Mouse (Mus musculus): ENCODE results near the gene Iqgap2. TPM values are rescaled to one million over a fixed set of nuclear protein-coding genes. Genes with fewer than 3 reads are reported as not detected.

The Iqgap2 gene
- 10 to 100 TPM; 10.2 to 11.5 TPM for total RNA-seq (2021)
- long read RNA-seq, experiment 1, full-length matches to known transcripts = 2 of 4 reads
- long read RNA-seq, experiment 1, partial matches to known transcripts = 1 of 4 reads
- long read RNA-seq, experiment 1, other reads (novel, unspliced or antisense) = 1 of 4 reads
- long read RNA-seq, experiment 2, full-length matches to known transcripts = 8 of 13 reads
- long read RNA-seq, experiment 2, partial matches to known transcripts = 3 of 13 reads
- long read RNA-seq, experiment 2, other reads (novel, unspliced or antisense) = 2 of 13 reads

DNA sequence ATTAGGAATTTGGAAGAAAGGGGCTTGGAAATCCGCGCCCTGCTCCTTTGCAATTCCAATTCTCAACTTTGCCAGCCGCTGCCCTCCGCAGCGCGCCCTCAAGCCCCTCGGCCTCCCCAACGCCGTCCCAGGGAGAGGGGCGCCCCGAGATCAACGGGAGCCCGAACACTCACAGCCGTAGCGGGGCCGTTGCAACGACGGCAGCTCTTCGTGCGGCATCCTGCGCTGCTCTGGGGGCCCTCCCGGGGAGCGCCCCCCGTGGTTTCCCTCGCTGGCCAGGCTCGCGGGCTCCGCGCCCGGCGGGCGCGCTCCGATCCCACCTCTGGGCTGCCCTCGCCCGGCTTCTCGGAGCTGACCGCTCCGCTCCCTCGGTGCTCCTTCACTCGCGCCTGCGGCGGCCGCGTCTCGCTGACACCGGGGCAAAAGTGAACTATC lies at the start of gene Iqgap2:
Iqgap2 (minus strand) TSS at position 432 of the 435 bp plus-strand sequence.
- DNase-seq (ENCODE audit: low spot score in 2 of 2) = no peak

GRCm38 (mm10) chr13:95940811-95941210 lies 49.1 kb upstream of the Iqgap2 start:
- no peak for DNase-seq (ENCODE audit: low spot score in 2 of 2)

- DNase-seq (ENCODE audit: low spot score in 2 of 2) = no peak
These were observed 32.5 kb upstream of the Iqgap2 start for GRCm38 (mm10) chr13:95924201-95924621.

GRCm38 (mm10) chr13:95922626-95923025 lies 30.9 kb upstream of the Iqgap2 start:
- no peak for DNase-seq (ENCODE audit: low spot score in 2 of 2)

DNA sequence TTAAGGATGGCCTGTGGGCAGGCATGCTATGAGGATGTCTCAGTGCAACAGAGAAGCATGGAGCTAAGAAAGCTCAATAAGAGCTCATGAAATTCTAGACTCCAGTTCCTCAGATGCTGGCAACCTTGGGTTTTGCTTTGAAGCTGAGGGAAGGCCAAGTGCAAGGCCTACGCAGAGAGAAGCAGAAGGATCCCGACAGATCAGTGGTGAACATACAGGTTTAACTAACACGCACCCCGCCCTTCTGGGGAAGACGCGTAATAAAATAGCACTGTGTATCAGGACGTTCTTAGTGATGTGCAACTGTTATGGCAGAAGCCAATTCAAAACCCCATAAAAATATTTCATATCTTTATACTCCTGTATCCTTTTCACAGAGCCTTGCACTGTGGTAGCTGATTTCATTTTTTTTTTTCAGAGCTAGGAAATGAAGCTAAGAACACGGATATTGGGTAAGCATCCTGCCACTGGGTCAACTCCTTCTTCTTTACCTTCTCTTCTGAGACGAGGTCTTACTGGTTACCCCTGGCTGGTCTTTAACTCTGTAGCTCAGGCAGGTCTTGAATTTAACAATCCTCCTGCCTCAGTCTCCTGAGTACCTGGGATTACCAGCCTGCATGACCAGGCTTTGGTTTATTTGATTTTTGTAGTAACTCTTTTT lies 27.0 kb upstream of the Iqgap2 start:
- no peak for DNase-seq (ENCODE audit: low spot score in 2 of 2)

DNA sequence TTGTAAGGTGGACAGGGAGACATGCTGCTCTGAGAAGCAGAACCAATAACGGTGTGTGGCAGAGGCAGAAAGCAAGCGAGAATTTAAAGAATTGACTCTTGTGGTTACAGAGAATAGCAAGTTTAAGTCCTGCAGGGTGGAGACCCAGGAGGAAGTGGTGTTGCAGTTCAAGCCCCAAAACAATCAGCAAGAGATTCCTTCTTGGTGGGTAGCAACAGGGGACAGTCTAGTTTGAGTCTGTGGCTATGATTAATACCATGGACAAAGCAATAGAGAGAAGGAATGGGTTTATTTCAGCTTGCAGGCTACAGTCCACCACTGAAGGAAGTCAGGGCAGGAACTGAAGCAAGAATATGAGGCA lies 21.3 kb upstream of the Iqgap2 start:
- DNase-seq (ENCODE audit: low spot score in 2 of 2) = no peak

DNA sequence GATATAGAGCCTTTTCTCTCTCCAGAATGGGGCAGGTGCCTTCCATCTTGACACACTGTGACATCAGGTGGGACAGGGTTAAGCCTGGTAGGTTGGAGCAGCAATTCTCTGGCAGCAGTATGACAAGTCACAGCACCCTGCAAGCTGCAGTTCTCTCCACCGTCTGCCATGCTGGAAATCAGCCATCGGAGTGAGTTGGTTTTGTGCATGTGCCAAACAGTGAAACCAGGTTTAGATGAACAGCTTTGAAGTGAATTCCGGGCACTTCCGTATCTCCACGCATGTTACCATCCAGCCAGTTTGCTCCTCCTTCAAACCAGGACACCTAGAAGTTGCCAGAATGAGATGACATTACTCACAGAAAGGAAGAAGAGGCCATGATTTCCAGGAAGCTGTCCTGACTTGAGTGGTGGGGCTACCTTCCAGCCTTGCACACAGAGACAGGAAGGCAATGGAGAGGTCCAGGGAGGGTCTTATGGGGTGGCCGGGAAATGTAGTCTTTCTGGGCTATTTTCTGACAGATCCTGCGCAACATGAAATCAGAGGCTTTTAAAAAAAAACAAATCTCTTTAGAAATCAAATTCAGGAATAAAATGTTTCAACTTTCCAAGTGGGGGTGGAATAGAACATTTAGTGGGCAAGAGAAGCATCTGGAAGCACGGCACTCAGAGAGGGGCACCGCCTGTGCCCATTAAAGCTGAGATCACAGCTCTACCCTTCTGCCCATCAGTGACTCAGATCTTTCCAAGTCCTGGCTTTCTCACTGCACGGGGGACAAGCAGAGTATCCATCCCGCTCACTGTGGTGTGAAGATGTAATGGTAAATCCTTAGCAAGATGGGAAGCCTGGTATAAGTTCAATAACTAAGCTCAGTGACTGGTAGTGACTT lies 20.7 kb upstream of the Iqgap2 start:
- DNase-seq (ENCODE audit: low spot score in 2 of 2) = no peak

GRCm38 (mm10) chr13:95910270-95910669 lies 18.5 kb upstream of the Iqgap2 start:
- no peak for DNase-seq (ENCODE audit: low spot score in 2 of 2)

- no peak for DNase-seq (ENCODE audit: low spot score in 2 of 2)
These were observed 17.5 kb upstream of the Iqgap2 start for GRCm38 (mm10) chr13:95909244-95909643.

DNA sequence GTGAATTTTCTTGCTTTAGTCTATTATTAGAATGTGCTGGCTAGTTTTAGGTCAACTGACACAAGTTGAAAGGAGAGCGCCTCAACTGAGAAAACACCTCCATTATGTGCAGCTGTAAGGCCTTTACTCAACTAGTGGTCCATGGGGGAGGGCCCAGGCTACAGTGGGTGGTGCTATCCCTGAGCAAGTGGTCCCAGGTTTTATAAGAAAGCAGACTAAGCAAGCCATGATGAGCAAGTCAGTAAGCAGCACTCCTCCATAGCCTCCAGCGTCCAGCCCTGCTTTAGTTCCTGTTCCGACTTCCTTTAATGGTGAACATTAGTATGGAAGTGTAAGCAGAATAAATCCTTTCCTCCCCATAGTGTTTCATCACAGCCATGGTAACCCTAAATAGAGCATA lies 11.0 kb upstream of the Iqgap2 start:
- no peak for DNase-seq (ENCODE audit: low spot score in 2 of 2)

- DNase-seq (ENCODE audit: low spot score in 2 of 2) = no peak
These were observed 8.3 kb upstream of the Iqgap2 start for GRCm38 (mm10) chr13:95899885-95900650.

GRCm38 (mm10) chr13:95896501-95896900 lies 4.8 kb upstream of the Iqgap2 start:
- no peak for DNase-seq (ENCODE audit: low spot score in 2 of 2)

DNA sequence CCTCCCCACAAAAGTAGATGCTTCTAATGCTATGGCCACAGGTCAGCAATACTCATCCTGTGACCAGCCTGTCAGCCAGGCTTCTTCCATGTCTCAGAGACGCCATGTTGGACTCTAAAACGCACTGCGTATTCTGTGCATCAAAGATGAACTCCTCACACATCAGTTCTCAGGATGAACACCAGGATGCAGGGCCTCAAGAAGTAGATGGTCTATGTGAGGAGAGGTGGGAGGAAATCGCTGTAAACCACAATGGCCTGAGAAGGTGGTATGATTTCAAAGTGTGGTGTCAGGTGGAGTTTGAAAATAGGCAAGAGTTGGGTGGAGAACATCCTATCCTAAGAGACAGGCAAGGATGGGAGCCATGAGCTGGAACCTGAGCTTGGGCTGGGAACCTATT lies 1.4 kb upstream of the Iqgap2 start:
- DNase-seq (ENCODE audit: low spot score in 2 of 2) = no peak

- no peak for DNase-seq (ENCODE audit: low spot score in 2 of 2)
These were observed 956 bp upstream of the Iqgap2 start for GRCm38 (mm10) chr13:95892611-95893145.

DNA sequence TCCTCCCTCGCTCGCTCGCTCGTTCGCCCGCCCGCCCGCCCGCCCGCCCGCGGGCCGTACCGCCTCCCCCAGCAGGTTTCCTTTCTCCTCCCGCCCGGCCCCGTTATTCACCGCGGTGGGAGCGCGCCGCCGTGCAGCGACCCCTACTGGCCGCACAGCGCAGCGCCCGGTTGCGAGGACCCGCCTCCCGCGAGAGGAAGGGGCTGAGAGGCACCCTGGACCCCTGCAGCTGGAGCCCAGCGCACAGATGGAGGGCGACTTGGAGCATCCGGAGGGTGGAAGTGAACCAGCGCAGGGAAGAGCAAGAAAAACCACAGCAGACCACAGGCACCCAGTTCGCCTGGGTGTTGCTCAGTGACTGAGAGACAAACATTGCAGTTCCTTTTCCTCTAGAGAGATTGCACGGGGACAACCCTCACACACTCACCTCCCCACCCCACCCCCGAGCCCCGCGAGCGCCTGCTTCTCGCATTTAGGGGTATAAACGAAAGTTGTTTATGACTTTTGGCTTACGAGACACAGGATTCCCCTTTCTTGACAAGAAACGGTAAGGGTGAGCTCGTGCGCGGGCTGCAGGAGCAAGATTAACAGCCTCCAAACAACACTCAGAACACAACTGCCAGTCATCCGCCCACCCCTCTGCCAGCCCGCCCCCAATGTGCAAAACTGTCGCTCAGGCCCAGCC lies 346 bp upstream of the Iqgap2 start:
- DNase-seq (ENCODE audit: low spot score in 2 of 2) = peak; percentile 79 to 83

DNA sequence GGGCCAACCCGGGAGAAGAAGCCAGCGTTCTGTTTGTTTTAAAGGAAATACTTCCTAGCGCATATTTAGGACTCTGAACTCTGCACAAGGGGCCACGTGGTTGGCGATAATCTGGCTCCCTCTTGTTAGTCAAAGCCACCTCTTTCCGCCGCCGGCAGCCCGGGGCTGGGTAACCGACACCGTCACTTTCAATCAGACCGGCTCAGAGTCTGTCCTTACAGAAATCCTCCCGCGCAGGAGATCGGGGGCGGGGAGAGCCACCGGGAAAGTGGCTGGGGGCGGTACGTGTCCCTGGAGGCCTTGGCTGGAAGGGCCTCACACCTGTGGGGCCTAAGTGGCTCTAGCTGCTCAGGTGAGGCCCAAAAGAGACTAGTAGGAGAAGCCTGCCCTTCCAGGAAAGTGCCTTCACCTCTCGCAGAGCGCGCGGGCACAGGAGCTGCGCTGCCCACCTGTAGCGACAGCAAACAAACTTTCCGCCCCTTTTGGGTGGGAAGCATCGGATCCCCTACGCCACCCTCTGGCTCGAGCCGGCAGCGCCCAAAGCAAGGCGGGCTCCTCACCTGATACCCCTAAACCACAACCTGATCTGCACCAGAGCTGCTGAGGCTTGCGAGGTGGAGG lies 761 bp downstream of the Iqgap2 start:
- DNase-seq (ENCODE audit: low spot score in 2 of 2) = peak in 1 of 2 experiments; percentile 40

GRCm38 (mm10) chr13:95889981-95890545 lies 1.7 kb downstream of the Iqgap2 start:
- DNase-seq (ENCODE audit: low spot score in 2 of 2) = peak in 1 of 2 experiments; percentile 16

DNA sequence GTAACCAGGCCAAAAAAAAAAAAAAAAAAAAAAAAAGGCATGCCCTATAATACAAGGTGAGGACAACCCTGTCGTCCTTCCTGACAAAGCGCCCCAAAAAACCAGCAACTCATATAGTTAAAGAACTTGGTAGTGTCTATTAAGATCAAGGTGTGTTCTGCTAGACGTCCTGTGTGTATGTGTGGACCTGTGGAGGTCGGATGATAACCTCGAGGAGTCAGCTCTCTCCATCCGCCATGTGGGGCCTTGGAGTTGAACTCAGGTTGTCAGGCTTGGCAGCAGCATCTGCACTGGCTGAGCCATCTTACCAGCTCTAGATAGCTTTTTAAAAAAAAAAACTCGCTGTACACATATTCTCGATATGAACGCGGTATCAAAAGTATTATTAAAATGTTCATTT lies 2.4 kb downstream of the Iqgap2 start:
- DNase-seq (ENCODE audit: low spot score in 2 of 2) = no peak

DNA sequence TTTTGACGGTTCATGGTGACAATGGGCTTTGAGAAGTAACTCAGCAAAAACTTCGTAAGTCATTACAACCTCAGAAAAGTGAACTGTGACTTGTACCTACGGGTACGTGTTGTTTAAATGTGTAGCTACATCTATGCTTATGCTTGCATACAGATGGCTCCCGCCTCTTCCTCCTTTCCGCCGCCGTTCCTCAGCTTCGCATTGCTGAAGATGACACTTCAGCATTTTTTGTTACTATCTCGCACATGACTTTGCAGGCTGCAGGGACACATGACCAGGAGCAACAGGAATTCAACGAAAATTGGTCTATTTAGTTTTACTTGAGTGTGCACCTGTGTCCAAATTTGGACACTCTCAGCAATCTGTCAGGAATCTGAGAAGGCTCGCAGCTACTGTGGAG lies 3.1 kb downstream of the Iqgap2 start:
- DNase-seq (ENCODE audit: low spot score in 2 of 2) = no peak

Measured in gastrocnemius, postnatal 4 days (tissue).